Mouse (Mus musculus) kidney, adult 2 months (tissue): ENCODE data around the gene Nrxn3.

ENCODE experiments used
- CTCF ChIP-seq: fragments of 200-500 bp; conservative IDR thresholded peaks from 2 replicates; pipeline ENCODE4 v1.5.1; 2011; ENCODE audit warnings: low read depth, mild to moderate bottlenecking, control low read depth, low read length, moderate library complexity, mixed read lengths; ENCODE audit not compliant: insufficient read depth, insufficient read length
- POLR2A ChIP-seq: fragments of 200-500 bp; IDR thresholded peaks from one replicate; pipeline ENCODE4 v1.6.1; 2011; ENCODE audit warnings: low read depth, low read length, control low read depth

DNA sequence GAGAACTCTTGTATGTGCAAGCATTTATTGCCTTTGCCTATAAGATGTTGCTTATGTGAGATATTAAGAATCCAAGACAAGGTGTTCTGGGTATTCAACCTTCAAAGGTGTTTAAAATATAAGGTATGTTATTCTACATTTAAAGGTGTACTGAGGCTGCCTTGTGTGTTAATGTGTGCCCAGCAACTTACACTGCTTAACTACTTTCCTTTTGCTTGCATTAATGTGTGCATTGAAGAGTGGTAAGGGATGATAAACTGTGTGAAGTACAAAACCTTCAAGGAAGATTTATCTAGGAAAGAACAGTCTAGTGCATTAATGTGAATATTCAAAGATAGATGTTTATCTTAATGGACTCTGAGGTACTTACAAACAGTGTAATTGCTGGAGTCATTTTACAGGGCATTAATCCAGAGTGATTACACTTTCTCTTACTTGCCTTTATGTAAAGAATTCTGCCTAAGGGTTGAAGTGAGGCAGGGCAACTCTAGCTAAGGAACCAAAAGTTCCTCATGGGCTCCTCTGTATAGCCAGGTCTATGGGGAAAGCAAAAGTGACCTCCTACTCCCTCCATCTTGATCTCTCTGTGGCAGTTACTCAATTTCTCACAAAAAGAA lies 1548.2 kb downstream of the Nrxn3 start:
- TF ChIP-seq CTCF: no peak
- no peak for TF ChIP-seq POLR2A
